Mouse (Mus musculus) erythroblast, embryonic 14.5 days (primary cell): ENCODE measurements around the gene Pdzd3.

Experiments
- GATA1 ChIP-seq: IDR thresholded peaks from 2 replicates; pipeline ENCODE4 v1.6.1; 2012; ENCODE audit warnings: low read length, inconsistent platforms, mixed read lengths
- TAL1 ChIP-seq: IDR thresholded peaks from 3 replicates; pipeline ENCODE4 v1.6.1; 2012; ENCODE audit warnings: low read length, inconsistent platforms, mixed read lengths

DNA sequence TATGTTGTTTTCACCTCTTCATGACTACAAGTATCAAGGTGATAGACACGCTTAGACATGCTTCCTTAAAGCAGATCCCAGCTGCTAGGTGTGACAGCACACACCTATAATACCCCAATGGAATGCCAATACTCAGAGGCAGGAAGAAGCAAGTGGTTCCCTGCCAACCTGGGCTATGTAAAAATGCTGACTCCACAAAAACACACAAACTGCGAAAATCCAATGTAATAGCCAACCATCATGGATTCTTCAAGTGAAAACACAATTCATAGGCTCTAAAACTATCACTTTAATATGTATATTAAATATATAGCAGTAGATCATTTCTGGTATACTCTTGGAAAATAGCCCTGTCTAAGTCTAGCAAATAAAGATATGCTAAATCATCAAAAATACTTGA lies 43.4 kb downstream of the Pdzd3 start:
- TF ChIP-seq GATA1 = no peak
- no peak for TF ChIP-seq TAL1
